Mouse (Mus musculus) myocyte (in vitro differentiated cells): Measurements from ENCODE around the gene Csad.

Experiments
- E2F4 ChIP-seq: IDR thresholded peaks from one replicate; pipeline ENCODE4 v1.6.1; 2011; ENCODE audit warnings: mild to moderate bottlenecking, control low read depth, moderate library complexity; ENCODE audit not compliant: insufficient read depth
- MAX ChIP-seq: IDR thresholded peaks from one replicate; pipeline ENCODE4 v1.6.1; 2011; ENCODE audit warnings: low read depth, mild to moderate bottlenecking, control low read depth
- MYOD1 ChIP-seq, 3 experiments: IDR thresholded peaks; one replicate each; pipeline ENCODE4 v1.6.1; 2011; ENCODE audit warnings: control low read depth in 2 of 3, low read depth in 2 of 3, mild to moderate bottlenecking in 2 of 3, moderate library complexity in 1 of 3; ENCODE audit not compliant: insufficient read length in 2 of 3, control insufficient read depth in 1 of 3
- MYOG ChIP-seq, 3 experiments: IDR thresholded peaks; one replicate each; pipeline ENCODE4 v1.6.1; 2011; ENCODE audit warnings: control low read depth in 2 of 3, low read depth in 2 of 3, mild to moderate bottlenecking in 2 of 3; ENCODE audit not compliant: insufficient read length in 2 of 3, control insufficient read depth in 1 of 3, insufficient read depth in 1 of 3
- POLR2A ChIP-seq: IDR thresholded peaks from one replicate; pipeline ENCODE4 v1.6.1; 2011; ENCODE audit warnings: low read depth, mild to moderate bottlenecking, control low read depth, moderate library complexity; ENCODE audit not compliant: insufficient read length
- TCF12 ChIP-seq: IDR thresholded peaks from one replicate; pipeline ENCODE4 v1.6.1; 2011; ENCODE audit warnings: mild to moderate bottlenecking, control low read depth; ENCODE audit not compliant: poor library complexity, insufficient read depth, severe bottlenecking

- TF ChIP-seq POLR2A (no peak), MYOD1 (IDR thresholded peaks at IDR 0.05; ENCODE audit: control insufficient read depth in 1 of 3, insufficient read length in 2 of 3, low read depth in 2 of 3) (no peak), MYOG (IDR thresholded peaks at IDR 0.05; ENCODE audit: control insufficient read depth in 1 of 3, insufficient read depth in 1 of 3, insufficient read length in 2 of 3, low read depth in 2 of 3) (no peak), TCF12 (no peak), MAX (no peak), E2F4 (no peak)
Measured at GRCm38 (mm10) chr15:102191699-102192098, 12.8 kb downstream of the Csad start.
